9 mouse cellular contexts compared by ENCODE assay signal in the genomic region with DNA sequence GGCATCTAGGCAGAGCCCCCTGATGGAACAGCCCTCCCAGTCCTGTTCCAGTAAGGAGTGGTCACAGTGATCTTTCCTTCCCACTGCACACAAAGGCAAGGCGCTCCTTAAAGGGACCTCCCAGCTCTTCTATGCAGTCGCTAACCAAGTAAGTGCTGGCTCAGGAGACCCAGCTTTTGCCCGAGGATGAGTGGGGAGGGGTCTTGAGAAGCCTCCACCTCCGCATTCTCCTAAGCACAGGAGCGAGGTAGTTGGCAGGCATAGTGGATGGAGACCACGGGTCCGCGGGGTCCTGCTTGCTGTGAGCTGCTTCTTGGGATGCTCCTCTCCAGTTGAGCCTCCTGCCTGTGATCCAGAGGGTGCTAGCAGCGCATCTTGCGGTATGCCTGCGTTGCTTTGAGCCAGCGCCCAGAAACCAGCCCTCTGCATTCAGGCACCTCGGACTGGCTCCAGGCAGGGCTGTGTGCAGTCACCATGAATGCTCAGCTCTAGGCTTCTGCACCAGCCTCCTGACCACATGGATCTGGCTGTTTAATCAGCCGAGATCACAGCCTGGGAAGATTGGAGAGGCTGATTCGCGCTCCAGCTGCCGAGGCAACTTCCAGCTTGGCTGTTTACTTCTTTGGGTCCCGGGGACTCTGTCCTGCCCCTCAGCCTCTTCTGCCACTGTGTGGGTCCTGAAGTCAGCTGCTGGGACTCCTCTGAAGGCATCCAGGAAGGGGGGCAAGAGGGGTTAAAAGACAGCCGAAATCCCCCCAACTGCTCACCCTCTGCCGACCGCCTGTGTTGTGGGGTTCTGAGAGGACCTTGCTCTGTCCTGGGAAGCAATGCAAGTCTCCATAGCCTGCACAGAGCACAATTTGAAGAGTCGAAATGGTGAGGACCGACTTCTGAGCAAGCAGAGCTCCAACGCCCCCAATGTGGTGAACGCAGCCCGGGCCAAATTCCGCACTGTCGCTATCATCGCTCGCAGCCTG. TPM values are rescaled to one million over a fixed set of nuclear protein-coding genes. Genes with fewer than 3 reads are reported as not detected.
DNase-seq lines count a peak whose midpoint lies in the region; ATAC-seq and TF ChIP-seq lines count a peak whose summit lies in the region.
"Had no signal": no experiment of that assay in that cellular context is flagged by ENCODE, and none has a peak within 500 bp of the region (broad histone marks: within the 10 kb centered on the region; RNA-seq: fewer than 3 reads in every experiment).

A gene (plus strand): TSS at position 440 of the 977 bp plus-strand sequence.

- no peaks in the 10 kb centered on the region for H3K79me2 ChIP-seq in liver, adult 2 months (ENCODE audit: control insufficient read depth, insufficient read depth, low read length)

- H3K4me1 ChIP-seq in heart, embryonic 10.5 days = peaks cover 25% of the 10 kb centered on the region
- H3K4me1 ChIP-seq in kidney, embryonic 16.5 days (ENCODE audit: insufficient read depth, low read length) = peaks cover 4% of the 10 kb centered on the region
- H3K4me1 ChIP-seq in liver, adult 2 months (ENCODE audit: control insufficient read depth, insufficient read depth, low read length) = no peaks in the 10 kb centered on the region

- H3K9me3 ChIP-seq in heart, embryonic 10.5 days = no peaks in the 10 kb centered on the region
- H3K9me3 ChIP-seq in kidney, embryonic 16.5 days (ENCODE audit: low read length) = no peaks in the 10 kb centered on the region

- WGBS in heart, embryonic 10.5 days = under 1% methylated on average over 30 of the region's 30 CpGs
- under 1% methylated on average over 30 of the region's 30 CpGs for WGBS in kidney, embryonic 16.5 days
- WGBS in liver, adult 2 months = 2% methylated on average over 30 of the region's 30 CpGs

- H3K27ac ChIP-seq in heart, embryonic 10.5 days = peak within 1 kb of the TSS; percentile 60
- peak within 1 kb of the TSS; percentile 32 for H3K27ac ChIP-seq in gastrocnemius, adult 2 months
- no peak within 1 kb of the TSS for H3K27ac ChIP-seq in kidney, embryonic 16.5 days (ENCODE audit: low read length)
- H3K27ac ChIP-seq in liver, adult 2 months (replicated peaks; ENCODE audit: insufficient read depth, low read depth, low read length) = no peak within 1 kb of the TSS
- H3K27ac ChIP-seq: liver, embryonic 14.5 days had no signal

- no peaks in the 10 kb centered on the region for H3K36me3 ChIP-seq in heart, embryonic 10.5 days
- H3K36me3 ChIP-seq in kidney, embryonic 16.5 days (ENCODE audit: insufficient read depth, low read length) = no peaks in the 10 kb centered on the region
- H3K36me3 ChIP-seq in liver, adult 2 months (ENCODE audit: control insufficient read depth, insufficient read depth, low read length) = no peaks in the 10 kb centered on the region

- H3K27me3 ChIP-seq in heart, embryonic 10.5 days (ENCODE audit: insufficient read depth, poor library complexity, severe bottlenecking) = peaks cover 22% of the 10 kb centered on the region; the same call in 1 of the 2 replicates
- peaks cover 3% of the 10 kb centered on the region; the same call in 1 of the 2 replicates for H3K27me3 ChIP-seq in kidney, embryonic 16.5 days (ENCODE audit: insufficient read depth, low read length)
- H3K27me3 ChIP-seq in liver, adult 2 months (ENCODE audit: control insufficient read depth, insufficient read depth, low read length) = 0 out of 2 replicates have a peak, but pooled peaks cover 6% of the 10 kb centered on the region

- H3K9ac ChIP-seq in kidney, embryonic 16.5 days (replicated peaks; ENCODE audit: low read length) = peak within 1 kb of the TSS; percentile 43
- no peak within 1 kb of the TSS for H3K9ac ChIP-seq in liver, adult 2 months (ENCODE audit: low read depth, low read length)
- H3K9ac ChIP-seq: liver, embryonic 14.5 days had no signal

- peak within 1 kb of the TSS; percentile 67 for H3K4me2 ChIP-seq in kidney, embryonic 16.5 days (replicated peaks; ENCODE audit: low read depth, low read length)

- peak; percentile 75 for DNase-seq in heart, embryonic 10.5 days (ENCODE audit: low spot score)
- DNase-seq in heart, postnatal 25 days (ENCODE audit: low spot score) = no peak
- DNase-seq in embryo, embryonic 10 days (ENCODE audit: low spot score) = peak; percentile 55
- DNase-seq in gastrocnemius, adult 2 months = peak; percentile 49
- no peak for DNase-seq in liver, adult 2 months (ENCODE audit: extremely low read depth, low read depth, low spot score)
- peak; percentile 69 for DNase-seq in retina, postnatal 1 day
- no peak for DNase-seq in urinary bladder, postnatal 25 days (ENCODE audit: low spot score)

- TF ChIP-seq POLR2A in liver, adult 2 months (IDR thresholded peaks at IDR 0.05; ENCODE audit: extremely low read depth, insufficient read depth, low read length) = no peak

- TF ChIP-seq CTCF in gastrocnemius, adult 2 months (IDR thresholded peaks at IDR 0.05) = no peak
- no peak for TF ChIP-seq CTCF in liver, adult 2 months (IDR thresholded peaks at IDR 0.05; ENCODE audit: low read depth, low read length)

- peak; percentile 91 for ATAC-seq in kidney, embryonic 16.5 days (ENCODE audit: low FRiP score, low TSS enrichment)

- intact Hi-C loops in heart, postnatal 25 days (cut with DNase I) = no loop called here
- intact Hi-C loops in gastrocnemius, adult 2 months (cut with DNase I) = no loop called here

- H3K4me3 ChIP-seq in heart, embryonic 10.5 days = peak within 1 kb of the TSS; percentile 63
- peak within 1 kb of the TSS; percentile 69 for H3K4me3 ChIP-seq in gastrocnemius, adult 2 months
- peak within 1 kb of the TSS; percentile 47 for H3K4me3 ChIP-seq in kidney, embryonic 16.5 days (ENCODE audit: low read length)
- 0 out of 2 replicates have a peak within 1 kb of the TSS, but pooled peaks have one; percentile 4 for H3K4me3 ChIP-seq in liver, adult 2 months (ENCODE audit: insufficient read depth, low read depth, low read length)

RNA-seq across cellular contexts. Expression of the gene that starts here (rescaled TPM):
- polyA plus RNA-seq in heart, embryonic 10.5 days (2016; fragmentation: Nextera tagmentation; extraction: Ambion mirVana) = 3.9 and 7.0 TPM in 2 replicates
- total RNA-seq in heart, postnatal 25 days (2021) = 1 to 10 TPM; 2.4 to 3.2 TPM
- total RNA-seq in gastrocnemius, adult 2 months (2021) = 10 to 100 TPM; 19.0 to 25.0 TPM
- 4.1 and 4.6 TPM in 2 replicates for polyA plus RNA-seq in kidney, embryonic 16.5 days (2015; fragmentation: Nextera tagmentation; extraction: Ambion mirVana)
- total RNA-seq in liver, adult 2 months (2014; rRNA removed) = 0.28 and 0.34 TPM in 2 replicates
- 0.04 and 0.06 TPM in 2 replicates for polyA plus RNA-seq in liver, adult 2 months (2012; rRNA removed)

Comparison
In these comparisons a context has a peak if more than half of its experiments do, and no peak if none do; other contexts are left out.
1. RNA of the gene that starts here (total RNA-seq): 19.0 to 25.0 TPM in gastrocnemius, adult 2 months; 2.4 to 3.2 TPM in heart, postnatal 25 days and 0.28 to 0.34 TPM in liver, adult 2 months; every median in the first group is over 4 times any median in the second.
2. DNase-seq: peak in heart, embryonic 10.5 days (single experiment), embryo, embryonic 10 days (single experiment), gastrocnemius, adult 2 months (single experiment) and retina, postnatal 1 day (single experiment); none in heart, postnatal 25 days (single experiment), liver, adult 2 months (single experiment) and urinary bladder, postnatal 25 days (single experiment).
3. H3K27ac ChIP-seq: peak in heart, embryonic 10.5 days (single experiment) and gastrocnemius, adult 2 months (single experiment); none in kidney, embryonic 16.5 days (single experiment) and liver, adult 2 months (single experiment).
4. H3K4me3 ChIP-seq: peak in every context shown above with its lines; median percentile 69 in gastrocnemius, adult 2 months; 63 in heart, embryonic 10.5 days; 47 in kidney, embryonic 16.5 days; 4 in liver, adult 2 months.